Mouse (Mus musculus) lung, postnatal 0 days (tissue): ENCODE measurements around the gene Pex10.

ENCODE experiments used
- CTCF ChIP-seq: IDR thresholded peaks from 2 replicates; pipeline ENCODE4 v1.5.1; 2016; ENCODE audit warnings: antibody characterized with exemption, mild to moderate bottlenecking
- EP300 ChIP-seq: IDR thresholded peaks from 2 replicates; pipeline ENCODE4 v1.6.1; 2016; ENCODE audit warnings: antibody characterized with exemption, mild to moderate bottlenecking, control low read depth

DNA sequence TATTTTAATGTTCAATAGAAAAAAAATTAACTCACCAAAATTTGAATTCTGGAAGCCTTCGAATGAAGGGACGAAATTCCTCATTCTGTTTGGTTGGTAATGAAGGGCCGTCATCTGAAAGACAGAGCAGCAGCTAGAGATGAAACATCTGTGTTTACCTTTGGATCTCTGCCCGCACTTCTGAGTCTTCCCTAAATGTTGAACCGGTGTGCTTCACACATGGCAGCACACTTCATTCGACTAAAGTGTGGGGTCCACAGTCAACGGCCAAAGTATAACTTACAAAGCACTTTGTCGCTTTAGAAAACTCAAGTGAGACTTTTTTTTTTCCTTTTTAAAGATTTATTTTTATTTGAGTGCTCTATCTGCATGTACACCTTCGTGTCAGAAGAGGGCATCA is 9.9 kb downstream of the Pex10 start:
- TF ChIP-seq EP300, result no peak
- no peak for TF ChIP-seq CTCF
